Mouse (Mus musculus): ENCODE data around the gene Diablo.

The Diablo gene

GRCm38 (mm10) chr5:123501973-123502372, 22.0 kb downstream of the Diablo start:
- WGBS, result 76% methylated on average over 4 of the region's 4 CpGs

GRCm38 (mm10) chr5:123499717-123500116, 24.3 kb downstream of the Diablo start:
- 38% methylated on average over 4 of the region's 4 CpGs for WGBS

- WGBS, result 70% methylated on average over 9 of the region's 9 CpGs
Observed at GRCm38 (mm10) chr5:123489935-123490334, 34.0 kb downstream of the Diablo start.

- 5% methylated on average over 25 of the region's 25 CpGs for WGBS
Observed at GRCm38 (mm10) chr5:123489112-123489785, 34.7 kb downstream of the Diablo start, which contains the start of the genes Lrrc43 and Il31. Gene Lrrc43, plus strand, starts transcription at chr5:123489305. Gene Il31, minus strand, starts transcription at chr5:123489489.

- 89% methylated on average over 11 of the region's 11 CpGs for WGBS
Observed at GRCm38 (mm10) chr5:123487659-123488395, 36.1 kb downstream of the Diablo start.

GRCm38 (mm10) chr5:123473817-123474216, 50.2 kb downstream of the Diablo start:
- whole genome bisulfite sequencing, result 51% methylated on average over 5 of the region's 5 CpGs

GRCm38 (mm10) chr5:123470784-123471400, 53.1 kb downstream of the Diablo start:
- WGBS, result 64% methylated on average over 10 of the region's 10 CpGs

GRCm38 (mm10) chr5:123464638-123465037, 59.3 kb downstream of the Diablo start:
- WGBS, result 89% methylated on average over 1 of the region's 1 CpGs

GRCm38 (mm10) chr5:123461420-123461819, 62.6 kb downstream of the Diablo start:
- WGBS, result 49% methylated on average over 5 of the region's 5 CpGs

All from cerebral cortex, adult 2 months (tissue).